Mouse (Mus musculus) thymus, adult 2 months (tissue): ENCODE measurements around the gene Ctps2.

Experiments
- CTCF ChIP-seq: fragments of 200-500 bp; IDR thresholded peaks from 2 replicates; pipeline ENCODE4 v1.5.1; 2012; ENCODE audit warnings: mild to moderate bottlenecking, control low read depth, low read length, moderate library complexity, borderline replicate concordance; ENCODE audit not compliant: control insufficient read depth, poor library complexity, insufficient read depth; ENCODE audit errors: extremely low read depth
- POLR2A ChIP-seq: fragments of 200-500 bp; IDR thresholded peaks from 2 replicates; pipeline ENCODE4 v1.6.1; 2012; ENCODE audit warnings: mild to moderate bottlenecking, low read length, control low read depth, moderate library complexity; ENCODE audit not compliant: control insufficient read depth, poor library complexity, insufficient read depth; ENCODE audit errors: extremely low read depth

DNA sequence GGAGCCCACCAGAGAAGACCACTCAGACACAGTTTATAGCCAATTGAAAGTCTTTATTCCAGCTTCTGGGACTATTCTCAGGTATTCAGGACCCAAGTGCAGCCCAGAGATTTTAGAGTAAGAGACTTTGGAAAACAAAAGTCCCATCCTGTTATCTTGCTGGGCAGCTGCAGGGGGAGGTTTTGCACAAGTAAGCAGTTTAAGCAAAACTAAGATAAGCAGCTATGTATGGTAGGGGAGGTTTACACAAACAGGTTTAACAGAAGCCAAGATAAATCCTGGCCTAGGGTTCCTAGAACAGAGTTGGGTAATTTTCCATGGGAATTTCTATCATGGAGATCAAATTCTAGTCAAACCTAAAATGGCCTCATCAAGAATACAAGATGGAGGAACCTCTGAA, 126.8 kb downstream of the Ctps2 start:
- TF ChIP-seq CTCF, result no peak
- no peak for TF ChIP-seq POLR2A
